Mouse (Mus musculus): Measurements from ENCODE around the gene Gpr153.

GRCm38 (mm10) chr4:152243969-152244368 lies 30.1 kb upstream of the Gpr153 start:
- no peak for TF ChIP-seq CTCF (IDR thresholded peaks at IDR 0.05; ENCODE audit: low read depth, low read length)
- no peak for TF ChIP-seq POLR2A (IDR thresholded peaks at IDR 0.05; ENCODE audit: insufficient read depth, low read length)

All from ES-Bruce4 (cell line).